Mouse (Mus musculus) hematopoietic multipotent progenitor cell, adult 10-12 weeks (in vitro differentiated cells): ENCODE data around the gene Tmem39a. TPM values are rescaled to one million over a fixed set of nuclear protein-coding genes. Genes with fewer than 3 reads are reported as not detected.

ENCODE experiments used
- polyA plus RNA-seq: library from polyadenylated mRNA; stranded (reverse); fragments of >175 nt; gene quantifications from 2 replicates; pipeline ENCODE4 v1.2.3, GENCODE M21; 2012; ENCODE audit warnings: low replicate concordance

The Tmem39a gene
- polyA plus RNA-seq = 19.0 and 22.5 TPM in 2 replicates

DNA sequence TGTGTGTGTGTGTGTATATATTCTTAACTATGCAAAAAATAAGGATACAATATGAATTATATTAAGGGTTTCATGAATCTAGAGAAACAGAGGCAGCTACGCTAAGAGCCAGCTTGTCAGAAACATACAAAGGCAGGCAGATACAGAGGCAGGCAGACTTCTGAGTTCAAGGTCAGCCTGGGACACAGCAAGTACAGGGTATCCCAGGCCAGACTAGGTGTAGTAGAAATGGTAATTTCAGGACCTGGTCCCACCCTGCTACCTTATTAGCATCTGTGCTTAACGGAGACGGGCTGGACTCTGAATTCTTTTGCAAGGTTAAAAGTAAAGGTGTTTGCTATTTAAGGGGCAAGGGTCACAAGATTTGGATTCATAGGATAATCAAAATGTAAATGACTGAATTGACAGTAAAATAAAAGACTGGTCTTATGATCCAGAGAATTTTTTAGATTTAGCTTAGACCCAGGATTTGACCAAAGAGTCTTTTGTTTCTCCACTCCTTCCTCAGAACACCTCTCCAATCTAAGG, at the start of gene Tmem39a:
Tmem39a (plus strand) TSS at position 478 of the 528 bp plus-strand sequence.

GRCm38 (mm10) chr16:38522129-38523084, 36.1 kb upstream of the Tmem39a start, which contains the start of gene Timmdc1:
TSS of gene Timmdc1 (minus strand) at chr16:38522663.

GRCm38 (mm10) chr16:38549479-38550396, 8.8 kb upstream of the Tmem39a start, which contains the start of gene Poglut1:
TSS of gene Poglut1 (minus strand) at chr16:38550258.

Other genes with a start within 250 kb of the Tmem39a start
- not detected in 2 replicates for gene Maats1, start 216.6 kb upstream of the Tmem39a start, polyA plus RNA-seq
- 107 and 143 TPM in 2 replicates for gene Cox17, start 211.7 kb upstream of the Tmem39a start, polyA plus RNA-seq
- gene Gm21987, start 211.7 kb upstream of the Tmem39a start, polyA plus RNA-seq = 175 and 201 TPM in 2 replicates
- 1.4 and 1.8 TPM in 2 replicates for gene Popdc2, start 196.5 kb upstream of the Tmem39a start, polyA plus RNA-seq
- 0.26 TPM in 1 of 2 replicates, not detected in the other for gene Pla1a, start 125.6 kb upstream of the Tmem39a start, polyA plus RNA-seq
- 130 and 341 TPM in 2 replicates for gene Adprh, start 106.0 kb upstream of the Tmem39a start, polyA plus RNA-seq
- 1.2 and 1.7 TPM in 2 replicates for gene Cd80, start 103.1 kb upstream of the Tmem39a start, polyA plus RNA-seq
- gene Timmdc1, start 36.0 kb upstream of the Tmem39a start, polyA plus RNA-seq = 19.7 and 40.6 TPM in 2 replicates
- gene Poglut1, start 8.4 kb upstream of the Tmem39a start, polyA plus RNA-seq = 4.5 and 8.1 TPM in 2 replicates
- 1.9 and 3.5 TPM in 2 replicates for gene Arhgap31, start 154.6 kb downstream of the Tmem39a start, polyA plus RNA-seq
- gene B4galt4, start 183.6 kb downstream of the Tmem39a start, polyA plus RNA-seq = 0.71 and 1.3 TPM in 2 replicates
- gene Upk1b, start 241.6 kb downstream of the Tmem39a start, polyA plus RNA-seq = 0.38 TPM in 1 of 2 replicates, not detected in the other